Mouse (Mus musculus): Measurements from ENCODE around the gene Hus1. TPM values are rescaled to one million over a fixed set of nuclear protein-coding genes. Genes with fewer than 3 reads are reported as not detected.
A peak's percentile ranks its signal among the peaks of the same experiment; 100 is the strongest.

Hus1 gene
- polyA plus RNA-seq, 1 experiment = 2.7 TPM

DNA sequence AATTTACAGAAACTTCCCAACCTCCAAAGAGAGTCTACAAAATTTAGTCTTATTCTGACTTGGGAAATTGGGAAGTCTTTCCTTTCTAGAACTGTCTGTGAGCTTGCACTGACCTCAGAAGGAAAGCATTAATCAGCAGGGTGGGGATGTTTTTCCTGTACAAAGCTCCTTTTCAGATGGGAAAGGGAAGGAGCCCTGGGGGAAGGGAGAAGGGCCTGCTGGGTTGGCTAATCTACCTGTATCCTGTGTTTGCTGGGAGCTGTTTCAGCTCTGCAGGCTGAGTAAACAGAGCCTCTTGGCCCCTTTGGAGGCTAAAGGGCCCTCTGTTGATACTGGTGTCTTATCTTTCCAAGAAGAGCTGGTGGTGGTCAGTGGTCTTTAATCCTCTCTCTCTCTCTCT lies 24.9 kb downstream of the Hus1 start:
- no peak for DNase-seq (ENCODE audit: low read depth, low spot score)

DNA sequence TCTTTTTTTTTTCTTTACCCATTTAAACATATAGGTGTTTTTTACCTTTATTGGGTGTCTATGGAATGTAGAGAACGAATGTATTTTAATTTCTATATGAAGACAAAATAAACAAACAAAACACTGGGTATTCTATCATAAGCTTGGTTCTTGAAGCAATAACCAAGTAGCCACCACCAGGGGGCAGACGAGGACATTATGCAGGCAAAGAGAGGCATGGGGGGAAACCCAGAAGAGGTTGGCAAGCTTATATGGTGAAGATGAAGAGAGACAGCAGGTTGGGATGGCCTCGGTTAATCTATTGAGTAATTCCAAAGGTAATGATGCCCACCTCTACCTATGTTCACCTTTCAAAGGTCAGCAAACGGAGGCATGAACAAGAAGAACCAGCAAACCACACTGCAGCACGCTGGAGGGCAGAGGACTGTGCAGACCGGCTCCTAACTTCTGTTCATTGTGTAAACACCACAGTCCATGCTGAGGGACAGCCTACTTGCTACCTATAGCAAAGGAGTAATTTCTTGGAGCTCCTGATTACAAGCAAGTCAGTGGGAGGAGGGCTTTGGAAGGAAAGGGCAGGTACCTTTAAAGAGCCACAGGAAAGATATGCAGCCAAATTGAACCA lies 27.6 kb downstream of the Hus1 start:
- WGBS = 23% methylated on average over 6 of the region's 6 CpGs
- peak; percentile 35 for DNase-seq (ENCODE audit: low read depth, low spot score)

DNA sequence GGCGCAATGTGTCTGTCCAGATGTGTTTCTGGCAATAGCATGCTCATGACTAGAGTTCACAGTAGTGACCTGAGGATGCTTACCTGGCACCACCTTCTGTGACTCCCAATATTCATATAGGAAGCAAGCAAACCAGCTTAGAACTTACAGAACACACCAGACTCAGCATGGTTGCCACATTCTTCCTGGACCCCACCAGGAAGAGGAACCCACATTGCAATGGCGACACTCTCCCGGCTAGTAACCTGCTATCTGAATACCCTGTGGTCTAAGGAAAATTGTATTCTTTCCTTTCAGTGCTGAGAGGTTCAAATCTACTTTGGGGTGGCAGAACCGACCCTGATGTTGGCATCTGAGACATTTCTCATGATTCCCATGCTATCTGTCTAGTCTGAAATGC lies 32.8 kb downstream of the Hus1 start:
- DNase-seq (ENCODE audit: low read depth, low spot score) = no peak
- 76% methylated on average over 4 of the region's 4 CpGs for WGBS

DNA sequence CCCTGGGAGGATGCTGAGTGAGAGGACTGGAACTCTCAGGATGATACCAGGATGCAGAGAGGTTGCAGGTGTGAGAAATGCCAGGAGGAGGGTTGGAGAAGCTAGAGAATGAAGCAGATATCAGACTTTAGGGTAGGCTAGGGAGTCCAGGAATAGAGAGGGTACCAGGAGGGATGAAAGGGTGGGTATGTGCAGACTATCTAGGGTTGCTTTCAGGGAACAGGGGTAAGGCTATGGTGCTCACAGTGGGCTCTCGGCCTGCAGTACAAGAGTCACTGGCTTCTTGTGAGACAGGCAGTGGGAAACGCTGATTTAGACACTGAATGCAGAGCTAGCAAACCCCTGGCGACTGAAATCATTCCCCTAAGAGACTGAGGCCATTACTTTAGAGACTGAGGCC lies 37.8 kb downstream of the Hus1 start, which contains the start of gene Pkd1l1:
Gene Pkd1l1, minus strand, starts transcription at position 101 of the 400 bp plus-strand sequence.
- 84% methylated on average over 3 of the region's 3 CpGs for WGBS
- no peak for DNase-seq (ENCODE audit: low read depth, low spot score)

DNA sequence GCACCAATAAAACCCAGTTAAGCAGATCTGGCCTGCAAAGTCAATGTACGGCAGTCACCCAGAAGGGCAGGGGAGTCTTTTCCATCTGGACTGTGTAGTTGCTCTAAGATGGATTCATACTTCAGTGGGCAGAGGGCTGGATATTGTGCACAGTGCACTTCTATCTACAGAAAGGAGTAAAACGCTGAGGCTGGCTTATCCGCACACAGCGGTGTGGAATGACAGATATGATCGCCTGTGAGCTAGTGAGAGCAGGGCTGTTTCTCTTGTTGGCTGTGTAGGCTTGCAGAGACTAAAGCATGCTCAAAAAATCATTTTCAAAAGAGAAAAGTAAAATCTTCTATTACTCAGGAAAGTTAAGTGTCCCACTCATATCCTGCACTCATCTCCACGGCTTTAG lies 38.9 kb downstream of the Hus1 start:
- no peak for DNase-seq (ENCODE audit: low read depth, low spot score)
- 82% methylated on average over 6 of the region's 6 CpGs for WGBS

DNA sequence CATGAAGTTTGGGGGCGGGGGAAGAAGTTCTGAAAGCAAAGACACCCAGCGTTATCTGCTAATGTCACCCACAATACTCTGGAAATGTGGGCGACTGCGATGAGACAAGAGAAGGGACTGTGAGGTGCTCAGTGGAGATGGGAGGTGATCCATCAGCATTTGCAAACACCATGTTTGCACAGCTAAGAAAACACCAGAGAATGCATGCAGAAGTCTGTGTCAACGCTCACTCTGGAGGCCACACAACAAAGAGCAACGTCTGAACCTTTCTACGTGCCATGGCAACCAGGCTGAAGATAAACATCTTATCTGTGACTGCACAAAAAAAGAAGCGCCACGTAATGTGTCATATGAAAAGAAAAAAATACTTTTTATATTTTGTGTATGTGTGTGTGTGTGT lies 40.5 kb downstream of the Hus1 start:
- DNase-seq (ENCODE audit: low read depth, low spot score) = no peak
- 41% methylated on average over 9 of the region's 9 CpGs for WGBS

DNA sequence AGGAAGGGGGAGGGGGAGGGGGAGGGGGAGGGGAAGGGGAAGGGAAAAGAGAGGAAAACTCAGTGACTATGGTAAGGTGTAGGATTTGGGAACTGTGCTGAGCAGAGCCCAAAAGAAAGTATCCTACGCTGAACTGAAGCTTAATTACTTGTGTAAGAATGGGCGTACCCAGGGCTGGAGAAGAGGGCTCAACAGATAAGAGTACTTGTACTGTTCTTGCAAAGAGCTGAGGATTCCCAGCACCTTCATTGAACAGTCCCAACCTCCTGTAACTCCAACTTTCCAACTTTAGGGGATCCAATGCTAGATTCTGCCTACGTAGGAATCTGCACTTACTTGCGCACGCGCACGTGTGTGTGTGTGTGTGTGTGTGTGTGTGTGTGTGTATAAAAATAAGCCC lies 42.9 kb downstream of the Hus1 start:
- DNase-seq (ENCODE audit: low read depth, low spot score) = no peak
- 93% methylated on average over 7 of the region's 7 CpGs for WGBS

DNA sequence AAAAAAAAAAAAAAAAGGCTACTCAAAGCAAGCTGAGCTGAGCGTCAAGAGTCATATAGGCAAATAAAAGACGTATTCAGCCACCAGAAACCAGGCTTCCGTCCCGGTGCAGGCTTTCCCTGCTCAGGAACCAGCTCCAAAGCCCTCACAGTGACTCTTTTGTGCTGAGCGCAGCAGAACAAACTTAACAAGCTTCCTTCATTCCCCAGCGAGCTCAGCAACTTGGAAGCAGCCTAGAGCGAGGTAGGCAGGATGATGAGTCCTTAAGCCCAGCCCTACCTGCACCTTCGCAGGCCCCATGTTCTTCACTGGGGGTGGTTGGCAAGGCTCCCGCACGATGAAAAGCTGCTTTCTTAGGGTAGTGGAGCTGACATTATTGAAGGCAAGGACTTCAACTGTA lies 52.4 kb downstream of the Hus1 start:
- DNase-seq (ENCODE audit: low read depth, low spot score) = no peak
- WGBS = 50% methylated on average over 10 of the region's 10 CpGs

DNA sequence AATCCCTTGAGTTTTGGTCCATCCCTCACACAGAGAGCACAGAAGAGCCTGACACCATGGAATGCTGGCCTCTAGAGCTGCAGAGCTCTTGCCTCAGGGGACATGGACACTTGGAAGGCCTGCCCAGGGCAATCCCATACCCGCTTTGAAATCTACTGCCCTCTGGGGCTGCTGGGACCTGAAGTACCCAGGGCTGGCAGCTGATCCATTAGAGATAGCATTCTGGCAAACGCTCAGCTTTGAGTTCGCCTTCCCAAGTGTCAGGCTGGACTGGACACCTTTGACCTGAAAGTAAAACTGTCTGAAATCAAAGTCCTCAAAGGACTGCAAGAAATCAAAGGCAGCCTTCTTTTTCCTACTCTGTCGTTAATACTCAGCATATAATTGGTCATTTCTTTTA lies 52.9 kb downstream of the Hus1 start:
- 50% methylated on average over 4 of the region's 4 CpGs for WGBS
- DNase-seq (ENCODE audit: low read depth, low spot score) = no peak

DNA sequence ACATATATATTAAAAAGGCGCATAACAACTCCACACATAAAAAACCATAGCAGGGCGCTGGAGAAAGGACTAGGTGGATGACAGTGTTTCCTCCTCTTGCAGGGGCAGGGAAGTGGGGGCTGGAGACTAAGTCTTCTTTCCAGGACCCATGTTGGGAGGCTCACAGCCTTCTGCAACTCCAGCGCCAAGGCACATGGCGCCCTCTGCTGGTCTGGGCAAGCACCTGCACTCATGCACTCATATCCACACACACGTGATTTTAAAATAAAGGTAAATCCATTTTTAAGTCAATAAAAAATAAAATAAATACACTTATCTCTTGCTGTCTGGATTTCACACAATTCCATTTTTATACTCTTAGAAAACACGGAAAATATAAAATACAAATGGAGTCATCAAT lies 54.0 kb downstream of the Hus1 start:
- 69% methylated on average over 6 of the region's 6 CpGs for WGBS

DNA sequence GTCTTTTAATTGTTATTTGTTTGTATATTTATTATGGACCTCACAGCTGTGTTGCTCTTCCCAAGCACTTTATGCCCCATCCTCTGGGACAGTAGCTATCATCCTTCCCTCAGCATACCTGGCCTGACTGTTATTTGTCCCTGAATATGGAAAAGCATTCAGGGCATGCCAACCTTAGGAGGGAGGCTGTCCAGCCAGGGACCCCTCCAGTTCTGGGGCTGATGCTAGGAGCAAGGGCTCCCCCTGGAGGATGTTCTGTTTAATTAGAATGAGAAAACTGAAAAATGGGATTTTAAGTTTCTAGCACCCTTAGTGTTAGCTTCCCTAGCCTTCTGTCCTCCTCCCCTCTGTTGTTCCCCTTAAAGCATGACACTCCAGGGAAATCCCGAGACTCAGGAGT lies 55.3 kb downstream of the Hus1 start:
- no peak for DNase-seq (ENCODE audit: low read depth, low spot score)
- 10% methylated on average over 1 of the region's 1 CpGs for WGBS

More for the DNA sequence above, 54.0 kb downstream of the Hus1 start:
- DNase-seq (ENCODE audit: low read depth, low spot score) = no peak

DNA sequence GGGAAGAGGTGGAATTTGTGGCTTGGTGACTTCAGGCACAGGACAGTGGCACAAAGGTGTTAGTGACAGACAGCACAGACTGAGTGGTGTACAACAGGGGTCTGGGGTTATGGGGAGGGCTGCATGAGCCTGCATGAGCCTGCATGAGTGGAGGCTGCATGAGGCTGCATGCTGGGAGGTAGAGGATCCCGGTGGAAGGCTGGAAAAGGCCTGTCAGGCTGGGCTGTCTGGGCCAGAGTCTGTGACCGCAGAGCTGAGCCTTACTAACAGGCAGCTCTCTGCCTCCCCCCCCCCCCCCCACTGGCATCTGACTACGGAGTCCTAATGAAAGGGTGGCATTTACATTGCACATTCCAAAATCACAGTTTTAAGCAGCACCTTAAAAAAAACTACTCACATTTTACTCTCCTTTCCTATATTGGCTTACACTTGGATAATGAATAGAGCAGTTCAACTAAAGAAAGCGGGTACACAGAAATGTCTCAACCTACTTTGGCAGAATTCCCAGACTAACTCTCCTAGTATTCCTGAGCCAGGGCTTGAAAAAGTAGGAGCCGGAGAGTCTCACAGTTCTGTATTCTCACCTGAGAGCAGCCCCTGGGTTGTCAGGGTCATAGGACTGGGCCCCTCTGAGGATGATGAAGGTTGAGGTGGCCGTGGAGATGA lies 61.1 kb downstream of the Hus1 start:
- 56% methylated on average over 6 of the region's 6 CpGs for WGBS
- DNase-seq (ENCODE audit: low read depth, low spot score) = no peak

DNA sequence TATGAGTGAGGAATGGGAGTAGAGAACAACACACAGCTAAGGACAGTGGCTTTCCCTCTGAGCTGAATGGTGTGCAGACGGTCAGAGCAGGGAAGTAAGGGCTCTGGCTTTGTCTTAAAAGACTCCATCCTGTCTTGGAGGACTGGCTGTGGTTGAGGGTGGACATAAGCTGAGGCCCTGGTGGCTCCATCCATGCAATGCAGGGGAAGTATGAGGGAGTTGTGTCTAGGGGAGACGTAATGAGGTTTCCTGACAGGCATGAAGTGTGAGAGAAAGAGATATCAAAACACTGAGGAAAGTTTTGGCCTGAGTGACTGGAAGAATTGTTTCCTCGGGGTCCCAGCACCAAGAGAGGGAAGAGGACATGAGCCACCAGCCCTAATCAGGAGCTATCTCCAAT lies 62.1 kb downstream of the Hus1 start:
- WGBS = 79% methylated on average over 3 of the region's 3 CpGs
- no peak for DNase-seq (ENCODE audit: low read depth, low spot score)

DNA sequence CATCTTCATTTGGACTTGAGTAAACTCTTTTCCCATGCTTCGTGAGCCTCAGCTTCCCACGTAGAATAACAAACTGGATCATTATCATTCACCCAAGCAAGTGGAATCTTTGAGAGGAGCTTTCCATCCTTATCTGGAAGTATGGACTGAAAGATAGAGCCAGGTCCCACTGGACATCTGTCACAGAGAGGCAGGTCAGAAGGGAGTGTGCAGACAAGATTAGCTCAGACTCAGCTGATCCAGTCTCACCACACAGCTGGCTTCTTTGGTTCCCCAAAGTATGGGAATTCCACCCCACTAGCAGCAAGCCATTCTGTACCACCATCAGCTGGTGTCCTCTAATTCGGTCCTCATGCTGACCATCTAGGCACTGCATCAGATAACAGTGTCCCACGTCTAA lies 66.9 kb downstream of the Hus1 start:
- no peak for DNase-seq (ENCODE audit: low read depth, low spot score)
- 71% methylated on average over 4 of the region's 4 CpGs for WGBS

Other genes with a start within 250 kb of the Hus1 start
- 0.01 and 0.14 TPM in 2 replicates for gene Pkd1l1, start 37.9 kb downstream of the Hus1 start, polyA plus RNA-seq (2012; rRNA removed)
- 0.55 and 1.8 TPM in 2 replicates for gene Gm11992, start 37.4 kb upstream of the Hus1 start, polyA plus RNA-seq (2012; rRNA removed)
- gene Sun3, start 37.8 kb upstream of the Hus1 start, polyA plus RNA-seq (2012; rRNA removed) = 0.26 and 0.51 TPM in 2 replicates
- gene Upp1, start 106.9 kb upstream of the Hus1 start, polyA plus RNA-seq (2012; rRNA removed) = 806 and 814 TPM in 2 replicates
- 0.01 TPM in 1 of 2 replicates, not detected in the other for gene Abca13, start 180.8 kb upstream of the Hus1 start, polyA plus RNA-seq (2012; rRNA removed)